Mouse (Mus musculus): ENCODE measurements around the gene Rapgef2.
"Not testable (repeated sequence)": the region's sequence is repeated elsewhere in the genome, so short reads cannot be mapped to it uniquely, and the experiment has no call there.

The Rapgef2 gene

GRCm38 (mm10) chr3:79100831-79101230 lies 185.5 kb downstream of the Rapgef2 start:
- no peak for DNase-seq (ENCODE audit: low spot score)

- no peak for DNase-seq (ENCODE audit: low spot score)
Observed at GRCm38 (mm10) chr3:79089091-79089490, 197.2 kb downstream of the Rapgef2 start.

- no peak for DNase-seq (ENCODE audit: low spot score)
Observed at GRCm38 (mm10) chr3:79088461-79088860, 197.9 kb downstream of the Rapgef2 start.

GRCm38 (mm10) chr3:79086282-79086681 lies 200.0 kb downstream of the Rapgef2 start:
- DNase-seq (ENCODE audit: low spot score): no peak

- no peak for DNase-seq (ENCODE audit: low spot score)
Observed at GRCm38 (mm10) chr3:79083881-79084280, 202.4 kb downstream of the Rapgef2 start.

GRCm38 (mm10) chr3:79083030-79083429 lies 203.3 kb downstream of the Rapgef2 start:
- no peak for DNase-seq (ENCODE audit: low spot score)

- no peak for DNase-seq (ENCODE audit: low spot score)
Observed at GRCm38 (mm10) chr3:79079076-79079475, 207.2 kb downstream of the Rapgef2 start.

- no peak for DNase-seq (ENCODE audit: low spot score)
Observed at GRCm38 (mm10) chr3:79074970-79075369, 211.3 kb downstream of the Rapgef2 start.

GRCm38 (mm10) chr3:79073541-79074244 lies 212.6 kb downstream of the Rapgef2 start:
- DNase-seq (ENCODE audit: low spot score): no peak

- DNase-seq (ENCODE audit: low spot score): no peak
Observed at GRCm38 (mm10) chr3:79071561-79071960, 214.8 kb downstream of the Rapgef2 start.

- DNase-seq (ENCODE audit: low spot score): no peak
Observed at GRCm38 (mm10) chr3:79069891-79070290, 216.4 kb downstream of the Rapgef2 start.

- DNase-seq (ENCODE audit: low spot score): no peak
Observed at GRCm38 (mm10) chr3:79068976-79069375, 217.3 kb downstream of the Rapgef2 start.

GRCm38 (mm10) chr3:79066455-79067055 lies 219.8 kb downstream of the Rapgef2 start:
- no peak for DNase-seq (ENCODE audit: low spot score)

GRCm38 (mm10) chr3:79064096-79064495 lies 222.2 kb downstream of the Rapgef2 start:
- no peak for DNase-seq (ENCODE audit: low spot score)

- DNase-seq (ENCODE audit: low spot score): no peak
Observed at GRCm38 (mm10) chr3:79061426-79061825, 224.9 kb downstream of the Rapgef2 start.

GRCm38 (mm10) chr3:79058491-79058890 lies 227.8 kb downstream of the Rapgef2 start:
- DNase-seq (ENCODE audit: low spot score): not testable (repeated sequence)

- DNase-seq (ENCODE audit: low spot score): no peak
Observed at GRCm38 (mm10) chr3:79045251-79045650, 241.1 kb downstream of the Rapgef2 start.

- DNase-seq (ENCODE audit: low spot score): no peak
Observed at GRCm38 (mm10) chr3:79042973-79043372, 243.3 kb downstream of the Rapgef2 start.

- no peak for DNase-seq (ENCODE audit: low spot score)
Observed at GRCm38 (mm10) chr3:79039666-79040450, 246.5 kb downstream of the Rapgef2 start.

GRCm38 (mm10) chr3:79039008-79039407 lies 247.3 kb downstream of the Rapgef2 start:
- no peak for DNase-seq (ENCODE audit: low spot score)

- DNase-seq (ENCODE audit: low spot score): no peak
Observed at GRCm38 (mm10) chr3:79034457-79034856, 251.9 kb downstream of the Rapgef2 start.

- no peak for DNase-seq (ENCODE audit: low spot score)
Observed at GRCm38 (mm10) chr3:79030855-79031254, 255.5 kb downstream of the Rapgef2 start.
